Mouse (Mus musculus): ENCODE data around the gene Rae1. TPM values are rescaled to one million over a fixed set of nuclear protein-coding genes. Genes with fewer than 3 reads are reported as not detected.

Gene Rae1
- total and polyA plus RNA-seq, 2 experiments from 2014 or later: 85.3 to 116 TPM

DNA sequence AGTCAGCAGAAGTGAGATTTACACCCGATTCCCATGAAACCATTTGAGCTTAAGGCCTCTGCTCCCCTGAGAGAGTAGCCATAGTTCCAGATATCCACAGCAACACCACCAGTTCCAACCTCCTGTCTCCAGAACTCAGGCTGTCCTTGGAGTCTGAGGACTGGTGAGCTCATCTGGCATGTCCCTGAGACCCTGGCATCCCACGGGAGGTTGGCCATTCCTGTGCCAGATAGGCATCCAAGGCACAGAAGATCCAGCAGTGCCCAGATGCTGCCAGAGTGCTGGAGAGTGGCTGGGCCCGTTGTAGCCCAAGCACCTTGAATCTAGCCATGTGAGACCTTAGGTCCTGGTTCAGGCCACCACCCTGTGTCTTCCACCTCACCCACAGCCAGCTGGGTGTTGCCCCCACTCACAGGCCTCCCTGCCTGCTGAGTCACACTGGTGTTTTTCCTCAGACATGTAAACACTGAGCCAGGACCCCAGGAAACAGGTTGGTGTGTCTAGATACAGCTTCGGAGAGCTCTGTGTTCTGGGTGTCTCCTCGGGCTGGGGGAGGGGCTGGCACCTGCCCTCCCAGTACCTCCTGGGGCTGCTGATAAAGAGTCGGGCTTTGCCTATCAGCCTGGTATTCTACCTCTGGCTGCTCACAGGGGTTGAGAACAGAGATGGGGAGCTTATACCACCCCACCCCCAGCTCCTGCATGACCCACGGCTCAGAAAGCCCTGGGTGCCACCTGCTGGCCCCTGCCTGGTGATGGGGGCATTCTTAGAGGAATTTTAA, 38.1 kb downstream of the Rae1 start:
- 74% methylated on average over 7 of the region's 7 CpGs for WGBS
- no peak for ATAC-seq
- DNase-seq (ENCODE audit: low spot score): no peak

DNA sequence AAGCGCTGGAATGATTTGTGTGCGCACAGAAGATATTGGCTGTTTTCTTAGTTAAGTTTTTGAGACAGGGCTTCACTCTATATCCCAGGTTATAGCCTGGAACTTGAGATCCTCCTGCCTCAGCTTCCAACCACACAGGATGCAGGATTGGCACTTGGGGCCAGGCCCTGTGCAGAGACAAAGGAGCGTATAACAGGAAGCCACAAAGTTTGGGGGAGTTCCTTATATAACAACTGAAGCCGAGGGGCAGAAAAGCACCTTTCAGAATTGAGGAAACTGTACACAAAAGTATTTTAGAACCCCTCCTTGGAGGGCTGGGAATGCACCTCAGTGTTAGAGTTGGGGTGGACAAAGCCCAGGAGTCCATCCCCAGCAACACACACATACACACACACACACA, 39.1 kb downstream of the Rae1 start:
- H3K4me3 ChIP-seq (ENCODE audit: low read length): no peak overlapping the region
- peaks cover 4% of the 10 kb centered on the region for H3K36me3 ChIP-seq (ENCODE audit: insufficient read depth, low read length)
- no peak for DNase-seq (ENCODE audit: low spot score)
- H3K9ac ChIP-seq (replicated peaks; ENCODE audit: low read length): no peak overlapping the region
- H3K27ac ChIP-seq: no peak overlapping the region
- TF ChIP-seq CTCF (IDR thresholded peaks at IDR 0.05; ENCODE audit: low read depth): no peak
- no peaks in the 10 kb centered on the region for H3K9me3 ChIP-seq (ENCODE audit: low read length)
- H3K27me3 ChIP-seq (ENCODE audit: insufficient read depth, low read length): no peaks in the 10 kb centered on the region
- no peak overlapping the region for H3K4me2 ChIP-seq (ENCODE audit: low read depth, low read length)
- H3K4me1 ChIP-seq (ENCODE audit: insufficient read depth, low read length): no peaks in the 10 kb centered on the region
- WGBS: 91% methylated on average over 4 of the region's 4 CpGs
- ATAC-seq: no peak

More for the DNA sequence above, 38.1 kb downstream of the Rae1 start:
- Histone ChIP-seq H3K9me3 (ENCODE audit: low read length) (no peaks in the 10 kb centered on the region), H3K4me3 (ENCODE audit: low read length) (no peak overlapping the region), H3K4me2 (ENCODE audit: low read depth, low read length) (no peak overlapping the region), H3K27ac (no peak overlapping the region), H3K9ac (replicated peaks; ENCODE audit: low read length) (no peak overlapping the region), H3K4me1 (ENCODE audit: insufficient read depth, low read length) (no peaks in the 10 kb centered on the region), H3K27me3 (ENCODE audit: insufficient read depth, low read length) (no peaks in the 10 kb centered on the region), H3K36me3 (ENCODE audit: insufficient read depth, low read length) (peaks cover 4% of the 10 kb centered on the region)
- no peak for TF ChIP-seq CTCF (IDR thresholded peaks at IDR 0.05; ENCODE audit: low read depth)

DNA sequence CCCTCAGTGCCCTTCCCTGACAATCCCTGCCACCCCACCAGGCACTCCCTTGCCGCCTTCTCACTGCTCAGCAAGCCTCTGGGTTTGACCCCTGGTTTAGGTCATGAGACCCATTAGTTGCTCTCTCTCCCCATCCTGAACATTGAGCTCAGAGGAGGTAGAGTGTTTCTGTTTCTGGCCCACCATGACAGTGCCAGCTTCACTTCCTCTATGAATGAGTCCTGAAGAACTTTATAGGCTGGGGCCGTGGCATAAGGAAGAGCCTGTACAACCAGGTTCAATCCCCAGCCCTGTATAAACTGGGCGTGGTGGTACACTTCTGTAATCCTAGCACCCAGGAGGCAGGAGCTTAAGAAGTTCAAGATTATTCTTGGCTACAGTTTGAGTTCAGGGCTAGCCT, 40.9 kb downstream of the Rae1 start:
- DNase-seq (ENCODE audit: low spot score) (no peak), ATAC-seq (no peak)
- no peak overlapping the region for H3K27ac ChIP-seq
- no peaks in the 10 kb centered on the region for H3K36me3 ChIP-seq (ENCODE audit: insufficient read depth, low read length)
- H3K4me3 ChIP-seq (ENCODE audit: low read length): no peak overlapping the region
- H3K4me2 ChIP-seq (ENCODE audit: low read depth, low read length): no peak overlapping the region
- no peak for TF ChIP-seq CTCF (IDR thresholded peaks at IDR 0.05; ENCODE audit: low read depth)
- H3K9ac ChIP-seq (replicated peaks; ENCODE audit: low read length): no peak overlapping the region
- whole genome bisulfite sequencing: 86% methylated on average over 3 of the region's 3 CpGs
- H3K4me1 ChIP-seq (ENCODE audit: insufficient read depth, low read length): no peaks in the 10 kb centered on the region
- H3K9me3 ChIP-seq (ENCODE audit: low read length): no peaks in the 10 kb centered on the region
- H3K27me3 ChIP-seq (ENCODE audit: insufficient read depth, low read length): no peaks in the 10 kb centered on the region

DNA sequence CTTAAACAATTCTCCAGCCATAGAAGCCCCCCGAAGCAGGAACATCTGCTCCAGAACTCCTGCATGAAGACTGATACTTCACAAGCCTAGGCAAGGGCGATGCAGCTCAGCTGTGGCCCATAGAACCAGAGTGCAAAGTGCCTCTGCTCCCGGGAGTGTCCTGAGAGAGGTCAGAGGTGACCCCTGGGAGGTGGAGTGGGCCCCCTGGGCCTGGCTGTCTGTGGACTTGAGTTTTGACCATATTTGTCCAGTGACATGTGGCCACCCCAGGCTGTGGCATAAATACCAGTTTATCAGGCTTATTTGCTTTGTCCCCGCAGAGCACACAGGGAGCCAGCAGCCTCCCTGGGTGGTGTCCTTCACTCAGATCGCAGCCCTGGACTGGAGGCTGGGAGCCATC, 41.3 kb downstream of the Rae1 start:
- Histone ChIP-seq H3K9ac (replicated peaks; ENCODE audit: low read length) (no peak overlapping the region), H3K4me3 (ENCODE audit: low read length) (no peak overlapping the region), H3K4me2 (ENCODE audit: low read depth, low read length) (no peak overlapping the region), H3K36me3 (ENCODE audit: insufficient read depth, low read length) (no peaks in the 10 kb centered on the region), H3K27me3 (ENCODE audit: insufficient read depth, low read length) (no peaks in the 10 kb centered on the region), H3K4me1 (ENCODE audit: insufficient read depth, low read length) (no peaks in the 10 kb centered on the region), H3K9me3 (ENCODE audit: low read length) (no peaks in the 10 kb centered on the region), H3K27ac (no peak overlapping the region)
- DNase-seq (ENCODE audit: low spot score): no peak
- no peak for ATAC-seq
- TF ChIP-seq CTCF (IDR thresholded peaks at IDR 0.05; ENCODE audit: low read depth): no peak
- WGBS: 67% methylated on average over 5 of the region's 5 CpGs

DNA sequence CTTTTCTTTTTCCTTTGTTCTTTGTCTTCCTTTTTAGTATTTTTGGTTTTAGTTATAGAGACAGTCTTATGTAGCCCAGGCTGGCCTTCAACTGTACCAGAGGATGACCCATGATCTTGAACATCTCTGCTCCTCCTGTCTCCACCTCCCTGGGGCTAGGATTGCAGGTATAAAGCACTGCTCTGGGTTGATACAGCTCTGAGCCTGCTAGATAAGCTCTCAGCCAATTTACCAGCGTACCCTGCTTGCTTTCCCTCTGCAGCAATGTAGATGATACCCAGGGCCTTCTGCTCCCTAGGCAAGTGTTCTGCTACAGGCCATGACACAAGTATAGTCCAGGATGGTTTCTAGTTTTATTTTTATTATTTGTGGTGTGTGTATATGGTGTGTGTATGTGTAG, 42.0 kb downstream of the Rae1 start:
- DNase-seq (ENCODE audit: low spot score) (no peak), ATAC-seq (no peak)
- Histone ChIP-seq H3K4me2 (ENCODE audit: low read depth, low read length) (no peak overlapping the region), H3K9me3 (ENCODE audit: low read length) (no peaks in the 10 kb centered on the region), H3K36me3 (ENCODE audit: insufficient read depth, low read length) (no peaks in the 10 kb centered on the region), H3K9ac (replicated peaks; ENCODE audit: low read length) (no peak overlapping the region), H3K4me1 (ENCODE audit: insufficient read depth, low read length) (no peaks in the 10 kb centered on the region), H3K4me3 (ENCODE audit: low read length) (no peak overlapping the region), H3K27me3 (ENCODE audit: insufficient read depth, low read length) (no peaks in the 10 kb centered on the region), H3K27ac (no peak overlapping the region)
- WGBS: 77% methylated on average over 1 of the region's 1 CpGs
- TF ChIP-seq CTCF (IDR thresholded peaks at IDR 0.05; ENCODE audit: low read depth): no peak

DNA sequence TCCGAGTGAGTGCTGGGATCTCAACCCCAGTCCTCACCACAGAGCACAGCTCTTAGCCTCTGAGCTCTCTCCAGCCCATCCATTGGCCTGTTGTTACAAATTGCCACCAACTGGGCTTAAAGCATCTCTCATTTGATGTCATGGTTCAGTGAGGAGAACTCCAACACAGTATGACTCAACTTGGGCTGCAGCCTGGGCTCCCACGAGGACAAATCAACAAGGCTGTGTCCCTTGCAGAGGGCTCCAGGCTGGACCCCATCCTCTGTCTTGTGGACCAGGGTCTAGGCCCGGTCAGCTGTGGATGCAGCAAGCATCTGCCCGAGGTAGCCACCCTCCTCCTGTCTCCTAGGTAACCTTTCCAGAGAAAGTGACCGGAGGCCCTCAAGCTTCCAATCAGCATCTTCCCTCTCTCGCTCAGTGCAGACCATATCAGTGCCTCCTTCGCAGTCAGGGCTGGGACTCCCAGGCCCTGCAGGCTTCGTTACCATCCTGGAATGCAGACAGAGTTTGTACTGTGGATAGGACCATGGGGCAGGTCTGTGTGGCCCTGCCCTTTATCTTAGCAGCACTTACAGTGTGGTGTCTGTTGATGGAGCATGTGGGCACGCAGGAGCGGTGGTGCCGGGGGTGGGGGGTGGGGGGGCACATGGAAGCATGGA, 42.7 kb downstream of the Rae1 start:
- no peaks in the 10 kb centered on the region for H3K27me3 ChIP-seq (ENCODE audit: insufficient read depth, low read length)
- TF ChIP-seq CTCF (IDR thresholded peaks at IDR 0.05; ENCODE audit: low read depth): no peak
- H3K4me2 ChIP-seq (ENCODE audit: low read depth, low read length): no peak overlapping the region
- H3K4me1 ChIP-seq (ENCODE audit: insufficient read depth, low read length): no peaks in the 10 kb centered on the region
- H3K27ac ChIP-seq: no peak overlapping the region
- DNase-seq (ENCODE audit: low spot score) (no peak), ATAC-seq (0 out of 2 replicates have a peak, but pooled peaks have one; percentile 34)
- H3K4me3 ChIP-seq (ENCODE audit: low read length): no peak overlapping the region
- no peaks in the 10 kb centered on the region for H3K36me3 ChIP-seq (ENCODE audit: insufficient read depth, low read length)
- 60% methylated on average over 11 of the region's 11 CpGs for WGBS
- no peak overlapping the region for H3K9ac ChIP-seq (replicated peaks; ENCODE audit: low read length)
- H3K9me3 ChIP-seq (ENCODE audit: low read length): no peaks in the 10 kb centered on the region
